Mouse (Mus musculus): ENCODE data around the gene Nme4. TPM values are rescaled to one million over a fixed set of nuclear protein-coding genes. Genes with fewer than 3 reads are reported as not detected.

Nme4 gene
- polyA plus RNA-seq, 1 experiment from 2014 or later: 30.9 TPM

GRCm38 (mm10) chr17:26078851-26079250 is 16.6 kb downstream of the Nme4 start:
- H3K27me3 ChIP-seq (ENCODE audit: control insufficient read depth, insufficient read depth, low read length): no peaks in the 10 kb centered on the region
- H3K27ac ChIP-seq (replicated peaks): no peak overlapping the region
- H3K4me1 ChIP-seq (replicated peaks; ENCODE audit: control insufficient read depth, insufficient read depth): no peaks in the 10 kb centered on the region
- no peak overlapping the region for H3K9ac ChIP-seq (ENCODE audit: low read length)
- no peak for DNase-seq (ENCODE audit: low spot score)
- no peak overlapping the region for H3K4me2 ChIP-seq (replicated peaks; ENCODE audit: low read depth)
- no peak for ATAC-seq (ENCODE audit: low FRiP score, low TSS enrichment)
- no peaks in the 10 kb centered on the region for H3K9me3 ChIP-seq (ENCODE audit: control insufficient read depth, low read length)
- 64% methylated on average over 2 of the region's 2 CpGs for WGBS
- TF ChIP-seq EP300 (optimal IDR thresholded peaks at IDR 0.05): no peak
- TF ChIP-seq CTCF (IDR thresholded peaks at IDR 0.05; ENCODE audit: low read depth): no peak
- H3K36me3 ChIP-seq (ENCODE audit: control insufficient read depth, insufficient read depth, low read length): peaks cover 3% of the 10 kb centered on the region; the same call in 1 of the 2 replicates
- no peak overlapping the region for H3K4me3 ChIP-seq (ENCODE audit: low read depth, low read length)

GRCm38 (mm10) chr17:26075246-26075645 is 20.2 kb downstream of the Nme4 start:
- Histone ChIP-seq H3K9ac (ENCODE audit: low read length) (no peak overlapping the region), H3K4me2 (replicated peaks; ENCODE audit: low read depth) (no peak overlapping the region), H3K4me3 (ENCODE audit: low read depth, low read length) (no peak overlapping the region), H3K36me3 (ENCODE audit: control insufficient read depth, insufficient read depth, low read length) (no peaks in the 10 kb centered on the region), H3K4me1 (replicated peaks; ENCODE audit: control insufficient read depth, insufficient read depth) (no peaks in the 10 kb centered on the region), H3K27me3 (ENCODE audit: control insufficient read depth, insufficient read depth, low read length) (no peaks in the 10 kb centered on the region), H3K9me3 (ENCODE audit: control insufficient read depth, low read length) (no peaks in the 10 kb centered on the region), H3K27ac (replicated peaks) (no peak overlapping the region)
- ATAC-seq (ENCODE audit: low FRiP score, low TSS enrichment): no peak
- DNase-seq (ENCODE audit: low spot score): no peak
- WGBS: 55% methylated on average over 3 of the region's 3 CpGs
- TF ChIP-seq EP300 (optimal IDR thresholded peaks at IDR 0.05): no peak
- TF ChIP-seq CTCF (IDR thresholded peaks at IDR 0.05; ENCODE audit: low read depth): no peak

DNA sequence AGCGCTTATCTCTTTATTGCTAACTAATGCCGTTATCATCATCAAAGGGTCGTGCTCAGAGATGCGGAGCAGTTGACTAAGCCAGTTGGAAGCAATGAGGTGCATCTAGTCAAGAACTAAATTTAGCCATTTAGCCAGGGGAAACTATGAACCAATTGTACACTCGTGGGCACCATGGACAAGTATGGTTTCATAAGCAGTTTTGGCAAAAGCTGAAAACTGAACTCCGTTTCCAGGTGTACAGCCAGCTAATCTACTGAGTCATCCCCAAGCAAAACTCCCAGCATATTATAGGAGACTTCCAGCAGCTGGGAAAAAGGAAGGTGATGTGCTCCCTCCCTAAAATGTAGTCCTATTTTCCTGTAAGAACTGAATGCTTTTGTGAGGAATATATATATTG is 25.3 kb downstream of the Nme4 start:
- Histone ChIP-seq H3K4me2 (replicated peaks; ENCODE audit: low read depth) (peak overlapping the region; percentile 98), H3K4me1 (replicated peaks; ENCODE audit: control insufficient read depth, insufficient read depth) (peaks cover 10% of the 10 kb centered on the region), H3K4me3 (ENCODE audit: low read depth, low read length) (no peak overlapping the region), H3K9ac (ENCODE audit: low read length) (no peak overlapping the region), H3K9me3 (ENCODE audit: control insufficient read depth, low read length) (no peaks in the 10 kb centered on the region), H3K27ac (replicated peaks) (no peak overlapping the region), H3K27me3 (ENCODE audit: control insufficient read depth, insufficient read depth, low read length) (no peaks in the 10 kb centered on the region), H3K36me3 (ENCODE audit: control insufficient read depth, insufficient read depth, low read length) (no peaks in the 10 kb centered on the region)
- ATAC-seq (ENCODE audit: low FRiP score, low TSS enrichment) (no peak), DNase-seq (ENCODE audit: low spot score) (no peak)
- no peak for TF ChIP-seq CTCF (IDR thresholded peaks at IDR 0.05; ENCODE audit: low read depth)
- TF ChIP-seq EP300 (optimal IDR thresholded peaks at IDR 0.05): no peak
- 26% methylated on average over 6 of the region's 6 CpGs for WGBS

GRCm38 (mm10) chr17:26068831-26069739 is 26.3 kb downstream of the Nme4 start, which contains the start of gene Rab11fip3:
Rab11fip3 (minus strand) TSS chr17:26069555.
- DNase-seq (ENCODE audit: low spot score) (peak; percentile 90), ATAC-seq (ENCODE audit: low FRiP score, low TSS enrichment) (peak; percentile 90)
- Histone ChIP-seq H3K9me3 (ENCODE audit: control insufficient read depth, low read length) (no peaks in the 10 kb centered on the region), H3K4me3 (ENCODE audit: low read depth, low read length) (peak within 1 kb of the TSS; percentile 85), H3K4me1 (replicated peaks; ENCODE audit: control insufficient read depth, insufficient read depth) (peaks cover 10% of the 10 kb centered on the region), H3K36me3 (ENCODE audit: control insufficient read depth, insufficient read depth, low read length) (peaks cover 2% of the 10 kb centered on the region; the same call in 1 of the 2 replicates), H3K27ac (replicated peaks) (peak within 1 kb of the TSS; percentile 20; the same call in 1 of the 2 replicates), H3K27me3 (ENCODE audit: control insufficient read depth, insufficient read depth, low read length) (no peaks in the 10 kb centered on the region), H3K9ac (ENCODE audit: low read length) (peak within 1 kb of the TSS; percentile 79), H3K4me2 (replicated peaks; ENCODE audit: low read depth) (peak within 1 kb of the TSS; percentile 98)
- TF ChIP-seq EP300 (optimal IDR thresholded peaks at IDR 0.05) (no peak), CTCF (IDR thresholded peaks at IDR 0.05; ENCODE audit: low read depth) (no peak)
- WGBS: under 1% methylated on average over 71 of the region's 94 CpGs

DNA sequence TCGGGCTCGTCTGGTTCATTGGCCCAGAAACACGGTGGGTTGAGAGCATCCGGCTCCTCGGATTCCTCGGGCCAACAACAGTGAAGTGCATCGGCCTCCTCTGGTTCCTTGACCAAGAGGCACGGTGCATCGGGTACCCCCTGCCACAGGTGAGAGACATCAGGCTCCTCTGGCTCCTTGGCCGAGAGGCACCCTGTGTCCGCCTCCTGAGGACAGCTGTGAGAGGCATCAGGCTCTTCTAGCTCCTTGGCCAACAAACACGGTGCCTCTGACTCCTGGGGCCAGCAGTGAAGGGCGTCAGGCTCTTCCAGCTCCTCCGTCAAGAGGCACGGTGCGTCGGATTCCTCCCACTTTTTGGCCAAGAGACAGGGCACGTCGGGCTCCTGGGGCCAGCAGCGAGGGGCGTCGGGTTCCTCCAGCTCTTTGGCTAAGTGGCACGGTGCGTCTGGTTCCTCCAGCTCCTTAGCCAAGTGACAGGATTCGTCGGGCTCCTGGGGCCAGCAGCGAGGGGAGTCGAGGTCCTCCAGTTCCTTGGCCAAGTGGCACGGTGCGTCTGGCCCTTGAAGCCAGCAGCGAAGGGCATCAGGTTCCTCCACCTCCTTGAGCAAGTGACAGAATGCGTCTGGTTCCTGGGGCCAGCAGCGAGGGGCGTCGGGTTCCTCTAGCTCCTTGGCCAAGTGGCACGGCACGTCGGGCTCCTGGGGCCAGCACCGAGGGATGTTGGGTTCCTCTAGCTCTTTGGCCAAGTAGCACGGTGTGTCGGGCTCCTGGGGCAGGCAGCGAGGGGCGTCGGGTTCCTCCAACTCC is 27.2 kb downstream of the Nme4 start:
- peak; percentile 11; the same call in 1 of the 2 replicates for ATAC-seq (ENCODE audit: low FRiP score, low TSS enrichment)
- Histone ChIP-seq H3K36me3 (ENCODE audit: control insufficient read depth, insufficient read depth, low read length) (peaks cover 2% of the 10 kb centered on the region; the same call in 1 of the 2 replicates), H3K27ac (replicated peaks) (no peak overlapping the region), H3K9ac (ENCODE audit: low read length) (peak overlapping the region; percentile 79), H3K4me1 (replicated peaks; ENCODE audit: control insufficient read depth, insufficient read depth) (peaks cover 10% of the 10 kb centered on the region), H3K27me3 (ENCODE audit: control insufficient read depth, insufficient read depth, low read length) (no peaks in the 10 kb centered on the region), H3K4me3 (ENCODE audit: low read depth, low read length) (peak overlapping the region; percentile 85), H3K9me3 (ENCODE audit: control insufficient read depth, low read length) (no peaks in the 10 kb centered on the region), H3K4me2 (replicated peaks; ENCODE audit: low read depth) (peak overlapping the region; percentile 98)
- DNase-seq (ENCODE audit: low spot score): peak; percentile 30
- WGBS: 1% methylated on average over 44 of the region's 44 CpGs
- TF ChIP-seq CTCF (IDR thresholded peaks at IDR 0.05; ENCODE audit: low read depth) (no peak), EP300 (optimal IDR thresholded peaks at IDR 0.05) (no peak)
